Mouse (Mus musculus) colon, adult 2 months (tissue): Measurements from ENCODE around the gene Hcn4. TPM values are rescaled to one million over a fixed set of nuclear protein-coding genes. Genes with fewer than 3 reads are reported as not detected.

Experiments used
- polyA plus RNA-seq: library from polyadenylated mRNA; depleted of rRNA; stranded (reverse); fragments of >200 nt; gene quantifications from 2 replicates; pipeline ENCODE4 v1.2.3, GENCODE M21; 2012; rRNA removed

The Hcn4 gene
- 0.13 and 0.15 TPM in 2 replicates for polyA plus RNA-seq

DNA sequence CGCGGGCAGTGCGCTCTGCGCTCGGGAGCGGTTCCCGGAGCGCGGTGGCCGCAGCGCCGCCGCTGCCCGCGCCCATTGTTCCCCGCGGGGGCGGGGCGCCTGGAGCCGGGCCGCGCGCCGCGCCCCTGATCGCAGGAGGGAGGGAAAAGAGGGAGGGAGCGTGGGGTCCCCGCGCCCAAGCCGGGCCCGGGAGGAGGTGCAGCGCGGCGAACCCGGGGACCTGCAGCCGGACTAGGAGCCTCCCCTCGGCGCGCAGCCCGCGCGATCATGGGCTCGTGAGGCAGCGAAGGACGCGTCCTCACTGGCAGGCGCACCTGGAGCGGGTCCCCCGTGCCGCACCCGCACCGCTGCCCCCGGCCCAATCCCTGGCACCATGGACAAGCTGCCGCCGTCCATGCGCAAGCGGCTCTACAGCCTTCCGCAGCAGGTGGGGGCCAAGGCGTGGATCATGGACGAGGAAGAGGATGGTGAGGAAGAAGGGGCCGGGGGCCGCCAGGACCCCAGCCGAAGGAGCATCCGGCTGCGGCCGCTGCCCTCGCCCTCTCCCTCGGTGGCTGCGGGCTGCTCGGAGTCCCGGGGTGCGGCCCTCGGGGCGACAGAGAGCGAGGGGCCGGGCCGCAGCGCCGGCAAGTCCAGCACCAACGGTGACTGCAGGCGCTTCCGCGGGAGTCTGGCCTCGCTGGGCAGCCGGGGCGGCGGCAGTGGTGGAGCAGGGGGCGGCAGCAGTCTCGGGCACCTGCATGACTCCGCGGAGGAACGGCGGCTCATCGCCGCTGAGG is at the start of gene Hcn4:
Gene Hcn4, plus strand, starts transcription at position 274 of the 779 bp plus-strand sequence.

Other genes starting within 250 kb of the Hcn4 start
- 340 and 459 TPM in 2 replicates for gene Nptn, start 241.2 kb upstream of the Hcn4 start, polyA plus RNA-seq
- gene Rec114, start 79.4 kb upstream of the Hcn4 start, polyA plus RNA-seq: not detected in 2 replicates
- gene Neo1, start 213.0 kb downstream of the Hcn4 start, polyA plus RNA-seq: 30.0 and 31.2 TPM in 2 replicates